Mouse (Mus musculus): Measurements from ENCODE around the gene Rbfox3. TPM values are rescaled to one million over a fixed set of nuclear protein-coding genes. Genes with fewer than 3 reads are reported as not detected.

The Rbfox3 gene
- total RNA-seq, 4 experiments from 2014 or later = 0.14 to 0.19 (median 0.16) TPM; not detected in 1

- DNase-seq (ENCODE audit: low spot score) = peak; percentile 3
Measured at GRCm38 (mm10) chr11:118553001-118553400, 358.4 kb downstream of the Rbfox3 start.

- DNase-seq (ENCODE audit: low spot score) = no peak
Measured at GRCm38 (mm10) chr11:118552478-118552877, 358.9 kb downstream of the Rbfox3 start.

- no peak for DNase-seq (ENCODE audit: low spot score)
Measured at GRCm38 (mm10) chr11:118551705-118552104, 359.7 kb downstream of the Rbfox3 start.

- no peak for DNase-seq (ENCODE audit: low spot score)
Measured at GRCm38 (mm10) chr11:118550773-118551520, 360.4 kb downstream of the Rbfox3 start.

- no peak for DNase-seq (ENCODE audit: low spot score)
Measured at GRCm38 (mm10) chr11:118548242-118548641, 363.2 kb downstream of the Rbfox3 start.

GRCm38 (mm10) chr11:118546269-118546668, 365.1 kb downstream of the Rbfox3 start:
- DNase-seq (ENCODE audit: low spot score) = no peak

GRCm38 (mm10) chr11:118545690-118546089, 365.7 kb downstream of the Rbfox3 start:
- no peak for DNase-seq (ENCODE audit: low spot score)

GRCm38 (mm10) chr11:118544564-118544963, 366.8 kb downstream of the Rbfox3 start:
- no peak for DNase-seq (ENCODE audit: low spot score)

- DNase-seq (ENCODE audit: low spot score) = no peak
Measured at GRCm38 (mm10) chr11:118542906-118543305, 368.5 kb downstream of the Rbfox3 start.

GRCm38 (mm10) chr11:118540411-118541026, 370.9 kb downstream of the Rbfox3 start:
- no peak for DNase-seq (ENCODE audit: low spot score)

GRCm38 (mm10) chr11:118538008-118538407, 373.4 kb downstream of the Rbfox3 start:
- no peak for DNase-seq (ENCODE audit: low spot score)

GRCm38 (mm10) chr11:118534382-118535092, 376.9 kb downstream of the Rbfox3 start:
- DNase-seq (ENCODE audit: low spot score) = no peak

GRCm38 (mm10) chr11:118530313-118530712, 381.1 kb downstream of the Rbfox3 start:
- DNase-seq (ENCODE audit: low spot score) = no peak

GRCm38 (mm10) chr11:118528761-118529160, 382.6 kb downstream of the Rbfox3 start:
- DNase-seq (ENCODE audit: low spot score) = no peak

- DNase-seq (ENCODE audit: low spot score) = no peak
Measured at GRCm38 (mm10) chr11:118525059-118525458, 386.3 kb downstream of the Rbfox3 start.

- no peak for DNase-seq (ENCODE audit: low spot score)
Measured at GRCm38 (mm10) chr11:118523496-118524145, 387.8 kb downstream of the Rbfox3 start.

GRCm38 (mm10) chr11:118520932-118521331, 390.5 kb downstream of the Rbfox3 start:
- DNase-seq (ENCODE audit: low spot score) = no peak

GRCm38 (mm10) chr11:118520251-118520650, 391.1 kb downstream of the Rbfox3 start:
- DNase-seq (ENCODE audit: low spot score) = no peak

GRCm38 (mm10) chr11:118518743-118519142, 392.7 kb downstream of the Rbfox3 start:
- DNase-seq (ENCODE audit: low spot score) = peak; percentile 58

GRCm38 (mm10) chr11:118517924-118518323, 393.5 kb downstream of the Rbfox3 start:
- no peak for DNase-seq (ENCODE audit: low spot score)

GRCm38 (mm10) chr11:118512257-118512910, 399.0 kb downstream of the Rbfox3 start:
- DNase-seq (ENCODE audit: low spot score) = no peak
